Mouse (Mus musculus) limb, embryonic 14.5 days (tissue): ENCODE data around the gene Slc25a22. TPM values are rescaled to one million over a fixed set of nuclear protein-coding genes. Genes with fewer than 3 reads are reported as not detected.

Experiments used
- ATAC-seq: fragments of 200-750 bp; cut with Nextera tagmentation; 2 replicates; pipeline ENCODE4 v1.8.0; 2017; ENCODE audit warnings: low read depth, moderate number of reproducible peaks, moderate TSS enrichment; ENCODE audit not compliant: low FRiP score
- DNase-seq: peaks from one replicate; pipeline ENCODE4 v3.0.0-alpha.2; 2015; ENCODE audit warnings: low spot score
- H3K27ac ChIP-seq: fragments of 300-500 bp; sonication (generic); replicated peaks from 2 replicates; pipeline ENCODE4 v1.5.1; 2014; ENCODE audit warnings: low read depth, mild to moderate bottlenecking, low read length, moderate library complexity, mixed read lengths
- H3K27me3 ChIP-seq: fragments of 300-500 bp; sonication (generic); 2 replicates; pipeline ENCODE4 v1.6.1; 2014; ENCODE audit warnings: low read length, mixed read lengths; ENCODE audit not compliant: control insufficient read depth, insufficient read depth
- H3K36me3 ChIP-seq: fragments of 300-500 bp; sonication (generic); 2 replicates; pipeline ENCODE4 v1.6.1; 2014; ENCODE audit warnings: mild to moderate bottlenecking, low read length, moderate library complexity, mixed read lengths; ENCODE audit not compliant: control insufficient read depth, insufficient read depth
- H3K4me1 ChIP-seq: fragments of 300-500 bp; sonication (generic); 2 replicates; pipeline ENCODE4 v1.6.1; 2014; ENCODE audit warnings: antibody characterized with exemption, low read length, mixed read lengths; ENCODE audit not compliant: control insufficient read depth, insufficient read depth
- H3K4me2 ChIP-seq: fragments of 300-500 bp; sonication (generic); replicated peaks from 2 replicates; pipeline ENCODE4 v1.6.1; 2014; ENCODE audit warnings: low read depth, mild to moderate bottlenecking, low read length, moderate library complexity; ENCODE audit not compliant: severe bottlenecking
- H3K4me3 ChIP-seq: fragments of 300-500 bp; sonication (generic); replicated peaks from 2 replicates; pipeline ENCODE4 v1.5.1; 2014; ENCODE audit warnings: low read length
- H3K9ac ChIP-seq: fragments of 300-500 bp; sonication (generic); 2 replicates; pipeline ENCODE4 v1.6.1; 2014; ENCODE audit warnings: mild to moderate bottlenecking, low read depth, low read length, moderate library complexity; ENCODE audit not compliant: severe bottlenecking
- H3K9me3 ChIP-seq: fragments of 300-500 bp; sonication (generic); 2 replicates; pipeline ENCODE4 v1.6.1; 2016; ENCODE audit warnings: low read length; ENCODE audit not compliant: control insufficient read depth
- POLR2A ChIP-seq: fragments of 200-500 bp; IDR thresholded peaks from 2 replicates; pipeline ENCODE4 v1.8.0; 2012; ENCODE audit warnings: inconsistent platforms, mild to moderate bottlenecking, moderate library complexity, borderline replicate concordance; ENCODE audit not compliant: insufficient read depth, insufficient read length; ENCODE audit errors: extremely low read depth
- WGBS: fragments of 180-500 bp; shearing (Covaris S2); extraction: QIAGEN DNeasy Blood & Tissue Kit; methylation state at CpG from one replicate; pipeline ENCODE4 v1.1.7; 2014; 5-methylcytosine and 5-hydroxymethylcytosine counted together
- polyA plus RNA-seq, 2 experiments: library from polyadenylated mRNA; depleted of rRNA in 1 of 2; stranded (reverse) in 1 of 2; unstranded in 1 of 2; fragments of >200 nt; fragmentation: Nextera tagmentation in 1 of 2; extraction: Ambion mirVana in 1 of 2; gene quantifications; 2 replicates each; pipeline versions ENCODE4 v1.2.1 to v1.2.3; 2012 to 2014

The Slc25a22 gene
- polyA plus RNA-seq, 2 experiments, result 22.8 to 75.1 TPM

- no peak for TF ChIP-seq POLR2A
These were observed 7.7 kb downstream of the Slc25a22 start for GRCm38 (mm10) chr7:141429840-141430584.

GRCm38 (mm10) chr7:141429310-141429709, 8.4 kb downstream of the Slc25a22 start, which contains the start of gene Cend1:
TSS of gene Cend1 (minus strand) at chr7:141429491.
- TF ChIP-seq POLR2A, result no peak
- no peak within 1 kb of the TSS for H3K27ac ChIP-seq
- H3K36me3 ChIP-seq, result peaks cover 39% of the 10 kb centered on the region
- ATAC-seq (peak; percentile 62), DNase-seq (peak; percentile 52)
- no peaks in the 10 kb centered on the region for H3K27me3 ChIP-seq
- 4% methylated on average over 19 of the region's 19 CpGs for WGBS
- peak within 1 kb of the TSS; percentile 19 for H3K4me3 ChIP-seq
- peak within 1 kb of the TSS; percentile 39 for H3K4me2 ChIP-seq
- peak within 1 kb of the TSS; percentile 40 for H3K9ac ChIP-seq
- no peaks in the 10 kb centered on the region for H3K9me3 ChIP-seq
- H3K4me1 ChIP-seq, result peaks cover 14% of the 10 kb centered on the region

More at GRCm38 (mm10) chr7:141429840-141430584, 7.7 kb downstream of the Slc25a22 start:
- Histone ChIP-seq H3K9me3 (no peaks in the 10 kb centered on the region), H3K27me3 (no peaks in the 10 kb centered on the region), H3K4me1 (peaks cover 17% of the 10 kb centered on the region), H3K36me3 (peaks cover 39% of the 10 kb centered on the region), H3K4me3 (no peak overlapping the region), H3K4me2 (peak overlapping the region; percentile 39), H3K27ac (no peak overlapping the region), H3K9ac (peak overlapping the region; percentile 40; the same call in 1 of the 2 replicates)
- no peak for ATAC-seq
- WGBS, result 61% methylated on average over 9 of the region's 9 CpGs
- DNase-seq, result no peak

GRCm38 (mm10) chr7:141428701-141429100, 9.0 kb downstream of the Slc25a22 start:
- Histone ChIP-seq H3K27me3 (no peaks in the 10 kb centered on the region), H3K27ac (no peak overlapping the region), H3K4me2 (peak overlapping the region; percentile 39), H3K36me3 (peaks cover 37% of the 10 kb centered on the region), H3K9ac (no peak overlapping the region), H3K4me3 (peak overlapping the region; percentile 19), H3K9me3 (no peaks in the 10 kb centered on the region), H3K4me1 (peaks cover 10% of the 10 kb centered on the region)
- DNase-seq (no peak), ATAC-seq (no peak)
- 50% methylated on average over 5 of the region's 5 CpGs for WGBS
- TF ChIP-seq POLR2A, result no peak

GRCm38 (mm10) chr7:141426948-141427730, 10.6 kb downstream of the Slc25a22 start:
- TF ChIP-seq POLR2A, result no peak
- 77% methylated on average over 12 of the region's 12 CpGs for WGBS

GRCm38 (mm10) chr7:141423811-141424210, 13.9 kb downstream of the Slc25a22 start:
- Histone ChIP-seq H3K27ac (no peak overlapping the region), H3K9ac (no peak overlapping the region), H3K4me2 (no peak overlapping the region), H3K27me3 (no peaks in the 10 kb centered on the region), H3K9me3 (no peaks in the 10 kb centered on the region), H3K4me3 (no peak overlapping the region), H3K36me3 (no peaks in the 10 kb centered on the region), H3K4me1 (no peaks in the 10 kb centered on the region; the same call in 1 of the 2 replicates)
- no peak for DNase-seq
- ATAC-seq, result no peak
- no peak for TF ChIP-seq POLR2A
- WGBS, result 66% methylated on average over 4 of the region's 4 CpGs

More at GRCm38 (mm10) chr7:141426948-141427730, 10.6 kb downstream of the Slc25a22 start:
- no peaks in the 10 kb centered on the region for H3K9me3 ChIP-seq
- no peaks in the 10 kb centered on the region for H3K27me3 ChIP-seq
- H3K9ac ChIP-seq, result no peak overlapping the region
- H3K4me1 ChIP-seq, result peaks cover 6% of the 10 kb centered on the region
- no peak for ATAC-seq
- no peak overlapping the region for H3K4me3 ChIP-seq
- H3K36me3 ChIP-seq, result peaks cover 21% of the 10 kb centered on the region
- no peak overlapping the region for H3K4me2 ChIP-seq
- DNase-seq, result no peak
- H3K27ac ChIP-seq, result no peak overlapping the region
